Mouse (Mus musculus) megakaryocyte, embryonic 14.5 days (primary cell): ENCODE measurements at regions not wholly inside any gene's neighbourhood (a gene's known extent, or its start where the extent isn't known, plus 50 kb on each side); places are given as distances from the start of the nearest gene placed in this dataset.

Source experiments
- H3K27me3 ChIP-seq: replicated peaks from 2 replicates; pipeline ENCODE3; 2012; ENCODE audit warnings: inconsistent platforms
- H3K36me3 ChIP-seq: replicated peaks from 2 replicates; pipeline ENCODE3; 2012; ENCODE audit warnings: low read length, inconsistent platforms, mixed read lengths
- H3K4me1 ChIP-seq: 2 replicates; pipeline ENCODE4 v1.6.1; 2012; ENCODE audit warnings: inconsistent platforms
- H3K4me3 ChIP-seq: replicated peaks from 2 replicates; pipeline ENCODE3; 2012; ENCODE audit warnings: moderate library complexity, mild to moderate bottlenecking, inconsistent platforms
- H3K9me3 ChIP-seq: 2 replicates; pipeline ENCODE4 v1.6.1; 2012; ENCODE audit warnings: inconsistent platforms
- FLI1 ChIP-seq: IDR thresholded peaks from 2 replicates; pipeline ENCODE4 v1.6.1; 2012; ENCODE audit warnings: low read length, inconsistent platforms, mixed read lengths
- GATA1 ChIP-seq: IDR thresholded peaks from 3 replicates; pipeline ENCODE4 v1.6.1; 2012; ENCODE audit warnings: mixed read lengths, low read length, inconsistent platforms, borderline replicate concordance

DNA sequence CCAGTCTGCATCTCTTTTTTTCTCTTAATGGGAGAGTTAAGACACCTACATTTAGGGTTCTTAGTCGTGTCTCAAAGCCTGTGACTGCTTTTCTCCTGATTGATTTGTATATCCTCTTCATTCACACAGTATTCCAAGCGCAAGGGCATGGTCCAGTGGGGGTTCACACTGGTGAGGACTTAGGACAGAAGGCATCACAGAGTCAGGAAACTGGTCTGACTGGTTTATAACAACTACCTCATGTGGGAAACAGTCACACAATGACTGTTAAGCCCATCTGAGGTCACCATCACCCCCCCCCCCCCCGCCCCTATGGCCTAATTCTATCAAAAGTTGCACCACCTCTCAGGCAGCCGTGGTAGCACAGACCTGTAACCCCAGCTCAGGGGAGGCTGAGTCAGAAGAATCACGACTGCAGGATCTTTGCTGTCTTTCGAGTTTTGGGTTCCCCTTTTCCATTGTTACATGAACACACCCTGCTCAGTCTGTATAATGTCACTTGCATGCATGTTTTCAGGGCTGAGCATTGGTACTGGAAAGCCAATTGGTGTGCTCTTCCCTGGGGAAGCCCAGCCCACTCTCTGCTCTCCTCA lies 155.2 kb downstream of the Zfp706 start:
- no peaks in the 10 kb centered on the region for H3K27me3 ChIP-seq
- TF ChIP-seq FLI1: no peak
- TF ChIP-seq GATA1: no peak
- H3K36me3 ChIP-seq: peaks cover 7% of the 10 kb centered on the region
- 0 out of 2 replicates have a peak, but pooled peaks cover 3% of the 10 kb centered on the region for H3K9me3 ChIP-seq
- H3K4me1 ChIP-seq: peaks cover 83% of the 10 kb centered on the region
- no peak overlapping the region for H3K4me3 ChIP-seq

DNA sequence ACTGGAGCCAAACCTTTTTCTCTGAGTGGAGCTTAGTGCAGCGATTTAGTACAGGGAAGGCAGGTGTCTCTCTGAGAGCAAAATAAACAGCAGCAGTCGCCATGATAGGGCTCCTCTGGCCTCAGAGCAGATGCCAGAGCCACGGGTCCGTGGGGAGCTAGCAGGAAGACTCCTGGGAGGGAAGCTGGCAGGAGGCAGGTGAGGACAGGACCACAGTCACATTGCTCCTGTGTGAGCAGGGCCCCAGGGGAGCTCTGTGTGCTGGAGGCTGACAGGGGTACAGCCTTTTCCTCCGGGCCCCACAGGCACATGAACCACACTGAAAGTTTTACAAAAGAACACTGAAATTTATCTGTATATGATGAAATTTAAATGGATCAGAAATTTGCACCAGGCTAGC lies 159.3 kb downstream of the Zfp706 start:
- Histone ChIP-seq H3K4me1 (peaks cover 84% of the 10 kb centered on the region), H3K27me3 (no peaks in the 10 kb centered on the region), H3K36me3 (peaks cover 10% of the 10 kb centered on the region), H3K4me3 (no peak overlapping the region), H3K9me3 (0 out of 2 replicates have a peak, but pooled peaks cover 3% of the 10 kb centered on the region)
- no peak for TF ChIP-seq GATA1
- TF ChIP-seq FLI1: no peak

DNA sequence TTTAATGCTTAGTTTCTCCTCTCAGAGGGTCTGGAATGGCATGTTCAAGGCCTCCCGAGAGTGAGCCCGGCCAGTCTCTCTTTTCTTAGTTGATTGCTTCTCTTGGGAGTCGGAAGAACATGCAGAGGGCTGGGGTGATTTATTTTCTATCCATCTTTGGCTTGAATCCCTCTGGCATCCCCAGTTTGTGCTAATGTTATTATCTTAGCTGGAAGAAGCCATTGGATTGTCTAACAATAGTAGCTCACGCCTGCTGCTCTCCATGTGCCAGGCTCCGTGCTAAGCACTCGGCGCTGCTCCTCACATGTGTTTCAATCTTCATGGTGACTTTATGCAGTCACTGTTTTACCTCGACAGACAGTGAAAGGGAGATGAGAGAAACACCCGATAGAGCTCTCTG lies 160.8 kb downstream of the Zfp706 start:
- Histone ChIP-seq H3K36me3 (peaks cover 6% of the 10 kb centered on the region), H3K4me3 (no peak overlapping the region), H3K9me3 (no peaks in the 10 kb centered on the region), H3K4me1 (peaks cover 86% of the 10 kb centered on the region), H3K27me3 (no peaks in the 10 kb centered on the region)
- TF ChIP-seq GATA1 (no peak), FLI1 (no peak)
